Mouse (Mus musculus) ZHBTc4 (cell line): Measurements from ENCODE around the gene D10Wsu102e.
"Not testable (repeated sequence)": the region's sequence is repeated elsewhere in the genome, so short reads cannot be mapped to it uniquely, and the experiment has no call there.

ENCODE experiments used
- DNase-seq: peaks from one replicate; pipeline ENCODE4 v3.0.0-alpha.2; 2011; ENCODE audit warnings: low read depth, low spot score

Gene D10Wsu102e

DNA sequence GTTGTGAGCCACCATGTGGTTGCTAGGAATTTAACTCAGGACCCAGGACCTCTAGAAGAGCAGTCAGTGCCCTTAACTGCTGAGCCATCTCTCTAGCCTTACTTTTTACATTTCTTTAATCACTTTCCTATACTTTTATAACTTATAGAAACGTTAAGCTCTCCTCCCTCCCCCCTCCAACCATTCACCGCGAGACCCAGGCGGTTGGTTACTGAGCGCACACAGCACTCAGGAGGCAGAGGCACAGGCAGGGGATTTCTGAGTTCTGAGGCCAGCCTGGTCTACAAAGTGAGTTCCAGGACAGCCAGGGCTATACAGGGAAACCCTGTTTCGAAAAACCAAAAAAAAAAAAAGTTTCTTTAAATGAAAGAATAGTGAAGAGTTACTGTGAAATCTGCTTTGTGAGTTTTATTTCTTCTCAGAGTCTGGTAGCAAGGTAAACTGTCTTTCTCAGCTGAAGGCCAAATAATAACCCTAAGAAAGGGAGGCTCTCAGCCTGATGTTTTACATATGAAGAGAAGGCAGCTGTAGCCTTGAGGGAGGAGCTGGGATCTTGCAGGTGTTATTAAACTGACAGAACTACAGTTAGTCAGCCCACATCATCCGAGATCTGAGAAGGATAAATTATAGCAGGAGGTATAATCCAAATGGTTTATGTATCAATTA is 14.2 kb upstream of the D10Wsu102e start:
- DNase-seq = peak; percentile 77

DNA sequence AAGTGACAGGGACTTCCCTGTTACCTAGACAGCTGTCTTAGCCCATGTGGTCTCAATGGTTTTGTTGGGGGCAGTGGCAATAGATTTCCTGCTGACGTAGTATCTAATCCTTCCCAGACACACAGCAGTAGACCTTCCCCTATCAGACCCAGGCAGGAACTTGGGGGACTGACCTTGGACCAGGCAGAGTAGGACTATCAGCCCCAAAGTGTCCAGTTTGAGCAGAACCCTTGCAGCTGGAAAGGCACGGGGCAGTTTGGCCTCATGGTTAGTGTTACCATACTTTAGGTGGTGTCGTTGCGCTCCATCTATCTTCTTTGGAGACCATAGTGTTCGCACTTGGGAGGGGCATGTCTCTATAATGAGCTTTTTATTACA is 13.7 kb upstream of the D10Wsu102e start:
- no peak for DNase-seq

DNA sequence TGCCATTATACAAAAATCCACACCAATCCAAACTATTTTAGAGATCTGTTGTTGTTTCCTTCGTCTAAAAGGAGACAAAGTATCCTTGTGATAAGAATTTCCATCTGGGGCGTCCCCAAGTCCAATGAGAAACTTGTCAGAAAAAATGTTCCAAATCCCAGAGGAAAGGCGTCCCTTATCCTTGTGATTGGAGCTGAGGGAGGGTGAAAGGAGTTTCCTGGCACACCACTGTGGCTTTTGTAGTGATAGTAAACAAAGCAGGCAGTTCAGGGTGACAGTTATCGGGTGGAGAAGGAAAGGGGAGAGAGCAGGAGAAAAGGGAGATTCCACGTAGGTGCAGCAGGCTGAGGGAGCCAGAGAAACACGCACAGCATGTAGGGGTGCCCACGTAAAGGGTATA is 12.5 kb upstream of the D10Wsu102e start:
- DNase-seq = no peak

DNA sequence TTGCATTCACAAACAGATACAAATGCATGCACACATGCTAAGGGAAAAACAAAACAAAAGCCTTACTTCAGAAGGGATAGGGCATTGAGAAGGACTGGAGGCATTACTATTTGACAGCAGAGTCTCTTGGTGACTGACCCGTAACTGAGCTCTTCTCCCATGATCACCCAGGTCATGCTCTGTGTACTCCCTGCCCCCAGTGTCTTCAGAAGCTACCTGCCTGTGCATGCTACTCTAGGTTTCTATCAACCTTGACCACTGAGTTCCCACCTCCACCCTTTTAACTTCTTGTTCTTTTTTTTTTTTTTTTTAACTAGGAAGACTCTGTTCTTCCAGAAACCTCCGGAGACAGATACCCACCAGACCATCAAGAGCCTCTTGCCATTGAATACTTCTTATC is 9.3 kb upstream of the D10Wsu102e start:
- DNase-seq = no peak

DNA sequence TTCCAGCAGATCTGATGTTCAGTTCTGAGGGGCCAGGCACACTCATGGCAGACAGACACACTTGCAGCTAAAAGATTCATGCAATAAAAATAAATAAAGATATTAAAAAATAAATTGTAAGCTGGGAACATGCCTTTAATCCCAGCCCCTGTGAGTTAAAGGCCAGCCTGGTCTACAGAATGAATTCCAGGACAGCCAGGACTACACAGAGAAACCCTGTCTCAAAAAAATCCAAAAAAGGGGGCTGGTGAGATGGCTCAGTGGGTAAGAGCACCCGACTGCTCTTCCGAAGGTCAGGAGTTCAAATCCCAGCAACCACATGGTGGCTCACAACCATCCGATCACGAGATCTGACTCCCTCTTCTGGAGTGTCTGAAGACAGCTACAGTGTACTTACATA is 8.2 kb upstream of the D10Wsu102e start:
- DNase-seq = not testable (repeated sequence)

DNA sequence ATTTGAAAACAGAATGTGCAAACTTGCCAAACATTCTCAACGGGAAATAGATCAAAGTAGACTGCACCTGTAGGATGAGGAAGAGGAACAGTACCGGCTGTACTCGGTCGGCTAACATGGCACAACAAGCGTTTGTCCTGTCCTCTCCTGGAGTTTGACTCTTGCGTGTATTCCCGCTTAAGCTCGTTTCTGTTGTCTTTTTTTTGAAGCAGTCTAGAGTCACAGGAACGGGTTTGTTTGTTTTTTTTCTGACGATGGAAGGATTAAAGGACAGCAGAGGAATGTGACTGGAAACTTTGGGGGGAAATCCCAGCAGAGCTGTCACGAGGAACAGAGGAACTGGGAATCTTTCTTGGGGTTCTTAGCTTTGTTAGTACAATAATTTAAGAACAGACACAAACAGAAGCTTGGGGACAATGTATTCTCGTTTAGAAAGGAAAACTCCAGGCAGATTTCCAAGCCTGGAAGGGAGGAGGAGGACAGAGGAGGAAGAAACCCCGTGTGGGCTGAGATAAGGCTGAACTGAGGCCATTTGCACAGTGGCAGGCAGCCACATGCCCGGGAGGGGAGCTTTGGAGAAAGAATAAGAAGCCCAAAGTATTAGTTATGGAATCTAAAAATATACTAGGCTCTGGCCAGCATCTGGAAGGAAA is 6.2 kb upstream of the D10Wsu102e start:
- DNase-seq = no peak

DNA sequence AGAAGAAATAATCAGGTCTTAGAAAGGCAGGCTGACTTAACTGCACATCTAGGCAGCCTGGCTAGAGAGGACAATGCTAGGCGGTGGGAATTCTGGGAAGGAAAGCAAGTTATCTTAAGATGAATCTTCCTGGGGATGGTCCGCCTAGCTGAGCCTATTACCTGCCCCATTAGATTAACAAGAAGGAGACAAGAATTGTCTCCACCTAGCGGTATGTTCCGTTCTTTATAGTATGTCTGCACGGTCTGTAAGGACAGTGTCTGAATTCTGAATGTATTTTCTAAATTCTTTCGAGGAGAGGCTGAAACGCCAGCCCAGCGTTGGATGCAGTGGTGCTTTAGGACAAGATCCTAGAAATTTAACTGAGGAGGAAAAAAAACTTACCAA is 5.7 kb upstream of the D10Wsu102e start:
- peak; percentile 55 for DNase-seq

DNA sequence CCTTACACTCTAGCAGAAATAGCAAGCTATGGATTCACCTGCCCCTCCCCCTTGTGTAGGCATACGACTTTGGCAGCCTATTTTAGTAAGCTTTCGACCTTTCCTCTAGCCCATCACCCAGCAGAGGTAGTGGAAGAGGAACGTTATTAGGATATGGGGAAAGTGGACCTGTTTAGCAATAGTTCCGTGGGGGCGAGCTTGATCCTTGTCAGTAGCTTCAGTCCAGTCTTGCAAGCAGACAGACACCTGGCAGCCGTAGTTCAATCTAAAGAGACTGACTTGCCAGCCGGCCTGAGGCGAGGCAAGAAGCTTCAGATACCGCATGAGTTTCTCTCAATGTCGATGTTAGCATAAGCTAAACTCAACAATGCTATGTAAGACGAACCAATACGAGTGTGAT is 3.6 kb upstream of the D10Wsu102e start:
- no peak for DNase-seq

DNA sequence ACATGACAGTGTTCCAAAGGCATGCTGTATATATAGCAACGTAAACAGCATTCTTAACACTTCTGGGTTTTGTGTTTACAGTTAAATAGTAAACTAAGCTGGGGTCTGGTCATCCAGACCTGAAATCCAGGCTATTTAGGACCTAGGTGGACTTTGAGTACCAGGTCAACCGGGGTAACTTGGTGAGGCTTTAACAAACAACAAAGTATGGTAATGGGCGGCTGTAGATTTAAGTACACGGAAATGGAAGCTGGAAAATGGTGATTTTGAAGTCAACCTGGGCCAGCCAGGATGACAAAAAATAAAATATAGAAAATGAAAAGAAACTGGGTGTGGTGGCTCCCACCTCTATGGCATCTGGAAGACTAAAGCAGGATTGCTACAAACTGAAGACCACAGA is 570 bp upstream of the D10Wsu102e start:
- DNase-seq = no peak

DNA sequence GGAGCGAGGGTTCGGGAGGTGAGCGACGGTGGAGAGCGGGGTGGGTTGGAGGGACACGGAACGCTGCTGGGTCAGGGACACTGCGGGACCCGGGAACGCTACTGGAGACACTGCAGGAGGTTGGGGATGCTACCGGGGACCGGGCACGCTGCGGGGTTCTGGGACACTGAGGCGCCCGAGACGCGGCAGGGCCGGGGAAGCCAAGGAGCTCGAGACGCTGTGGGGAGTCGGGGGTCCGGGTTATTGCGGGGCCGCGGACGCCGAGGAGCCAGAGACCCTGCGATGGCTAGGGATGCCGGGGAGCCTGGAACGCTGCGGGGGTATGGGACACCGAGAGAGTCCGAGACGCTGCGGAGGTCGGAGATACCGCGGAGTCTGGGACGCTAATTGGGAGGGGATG is 335 bp downstream of the D10Wsu102e start:
- peak; percentile 53 for DNase-seq

DNA sequence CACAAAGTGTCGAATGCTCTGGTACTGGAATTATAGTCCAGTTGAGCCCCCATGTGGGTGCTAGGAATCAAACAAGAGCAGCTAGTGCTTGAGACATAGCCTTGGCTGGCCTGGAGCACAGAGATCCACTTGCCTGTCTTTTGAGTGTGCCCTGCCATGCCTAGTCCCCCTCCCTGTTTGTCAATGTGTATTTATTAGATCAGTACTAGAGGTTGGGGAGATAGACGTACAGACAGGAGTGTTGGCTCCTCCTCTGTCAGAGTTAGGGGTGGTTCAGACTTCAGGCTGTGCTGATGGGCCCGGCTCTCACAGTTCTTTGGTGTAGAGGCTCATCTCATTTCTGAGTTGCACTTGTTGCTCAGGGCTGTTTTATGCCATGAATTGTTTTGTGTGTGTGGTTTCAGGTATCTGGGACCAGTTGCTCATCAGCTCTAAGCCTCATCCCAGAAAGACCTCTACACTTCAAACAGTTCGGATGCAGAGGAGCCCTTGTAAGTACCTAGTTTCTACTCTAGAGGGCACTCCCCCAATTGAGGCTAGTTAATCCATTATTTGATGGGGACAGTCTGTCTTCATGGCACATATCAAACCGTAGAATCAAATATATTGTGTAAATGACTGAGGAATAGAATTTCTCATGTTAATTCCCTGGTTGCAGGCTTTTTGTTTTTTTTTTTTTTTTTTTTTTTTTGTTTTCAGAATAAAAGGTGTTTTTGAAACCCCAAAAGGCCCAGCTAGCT is 1.8 kb downstream of the D10Wsu102e start:
- peak; percentile 67 for DNase-seq

DNA sequence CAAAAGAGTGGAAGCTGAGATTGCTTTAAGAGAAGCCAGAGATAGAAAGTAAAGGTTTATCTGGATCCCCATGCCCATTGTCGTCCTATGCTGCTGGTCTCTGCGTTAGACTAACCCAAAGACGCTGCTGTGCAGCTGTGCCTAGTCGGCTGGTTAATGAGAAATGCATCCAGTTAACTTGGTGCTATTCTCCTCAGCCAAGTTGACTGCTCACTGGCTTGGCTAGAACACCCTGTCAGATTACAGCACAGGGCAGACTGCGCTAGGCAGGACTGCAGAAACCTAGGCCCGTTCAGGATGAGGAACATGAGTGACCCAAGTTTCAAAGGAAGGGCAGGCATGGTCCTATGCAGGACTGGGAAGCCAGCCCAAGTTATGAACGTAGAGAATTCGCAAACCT is 3.4 kb downstream of the D10Wsu102e start:
- DNase-seq = no peak

DNA sequence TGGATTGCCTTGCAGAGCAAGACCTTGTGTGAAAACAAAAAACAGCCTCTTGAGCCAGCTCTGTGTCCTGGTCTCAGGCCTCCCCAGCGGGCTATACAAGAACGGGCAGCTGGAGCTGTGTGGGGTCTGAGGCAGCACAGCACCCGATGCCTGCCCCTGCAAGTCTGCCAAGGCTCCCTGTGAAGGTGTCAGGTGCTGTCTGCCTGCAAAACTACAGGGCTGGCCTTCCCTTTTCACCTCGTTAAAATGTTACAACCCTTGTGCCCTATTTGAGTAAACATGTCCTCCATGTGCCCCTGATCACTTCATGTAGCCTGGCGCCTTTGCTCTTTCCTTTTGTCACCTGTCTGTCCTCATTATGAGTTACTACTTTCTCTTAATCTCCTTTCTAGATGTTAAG is 8.9 kb downstream of the D10Wsu102e start:
- no peak for DNase-seq

DNA sequence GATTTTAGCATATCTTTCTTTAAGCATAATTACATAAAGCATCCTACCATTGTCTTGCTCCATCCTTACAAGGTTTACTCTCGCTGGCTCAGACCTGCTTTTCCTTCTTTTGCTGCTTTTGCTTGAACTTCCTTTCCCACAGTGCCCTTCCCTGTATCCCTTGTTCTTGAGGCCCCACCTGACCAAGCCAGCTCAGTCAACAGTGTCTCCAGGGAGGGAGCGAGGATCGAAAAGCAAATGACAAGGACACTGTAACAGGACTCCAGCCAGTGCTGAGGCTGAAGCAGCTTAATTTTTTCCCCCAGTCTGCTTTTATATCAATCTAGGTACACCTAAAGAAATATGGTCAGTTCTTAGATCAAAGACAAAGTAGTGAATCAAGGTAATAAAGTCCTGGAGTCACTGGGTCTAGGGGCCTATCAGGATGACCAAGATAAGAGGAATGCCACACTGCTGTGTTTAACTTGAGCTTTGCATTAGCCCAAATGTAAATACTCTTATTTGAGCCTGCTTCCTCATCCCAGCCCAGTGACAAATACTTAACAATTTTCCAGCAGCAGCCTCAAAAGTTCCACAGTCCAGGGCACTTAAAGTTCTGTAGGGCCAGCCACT is 14.1 kb downstream of the D10Wsu102e start:
- DNase-seq = no peak

DNA sequence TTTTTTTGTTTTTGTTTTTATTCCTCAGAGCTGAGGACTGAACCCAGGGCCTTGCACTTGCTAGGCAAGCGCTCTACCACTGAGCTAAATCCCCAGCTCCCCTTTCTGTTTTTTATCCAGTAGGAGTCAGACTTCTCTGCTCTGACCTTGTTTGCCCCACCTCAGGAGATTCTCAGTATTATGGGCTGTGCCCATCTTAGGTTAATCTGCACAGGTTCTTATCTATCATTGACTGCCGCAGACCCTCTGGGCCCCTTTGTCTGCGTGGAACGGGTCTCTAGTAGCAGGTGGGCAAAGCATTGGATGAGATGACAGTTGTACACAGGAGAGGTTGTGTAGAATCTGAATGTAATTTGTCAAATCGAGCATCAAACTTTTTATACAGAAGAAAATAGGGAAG is 15.4 kb downstream of the D10Wsu102e start:
- peak; percentile 46 for DNase-seq

DNA sequence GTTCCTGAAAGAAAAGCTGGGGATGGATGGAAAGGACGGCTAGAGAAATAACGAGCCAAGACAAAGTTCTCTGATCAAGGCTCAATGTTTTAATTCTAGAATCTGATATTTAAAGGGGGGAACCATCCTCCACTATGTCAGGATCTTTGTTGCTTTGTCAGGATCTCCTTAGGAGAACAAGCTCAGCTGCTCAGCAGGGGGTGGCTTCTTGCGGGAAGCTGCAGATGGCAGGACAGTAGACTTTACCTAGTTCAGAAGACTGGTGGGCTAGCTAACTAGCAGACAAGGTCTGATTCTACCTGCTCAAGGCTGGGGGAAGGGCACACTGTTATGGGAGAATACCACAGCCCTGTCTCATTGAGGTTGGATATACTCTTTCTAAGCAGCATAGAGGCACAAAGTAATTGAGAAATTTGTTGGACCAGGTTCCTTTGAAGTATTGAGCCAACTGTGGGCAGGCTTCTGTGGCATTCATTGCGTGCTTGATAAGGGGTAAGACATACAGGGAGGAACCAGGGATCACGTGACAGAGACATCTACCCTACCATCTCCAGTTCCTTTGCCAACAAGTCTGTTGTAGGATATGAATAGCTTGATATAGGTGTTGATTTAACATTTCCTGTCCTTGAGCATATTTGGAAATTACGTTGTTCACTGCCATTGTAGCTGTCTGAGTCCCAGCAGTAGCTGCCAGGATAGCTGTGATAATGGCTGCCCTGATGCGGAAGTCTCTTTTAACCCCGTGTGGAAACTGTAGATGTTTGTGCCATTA is 17.1 kb downstream of the D10Wsu102e start:
- peak; percentile 51 for DNase-seq

DNA sequence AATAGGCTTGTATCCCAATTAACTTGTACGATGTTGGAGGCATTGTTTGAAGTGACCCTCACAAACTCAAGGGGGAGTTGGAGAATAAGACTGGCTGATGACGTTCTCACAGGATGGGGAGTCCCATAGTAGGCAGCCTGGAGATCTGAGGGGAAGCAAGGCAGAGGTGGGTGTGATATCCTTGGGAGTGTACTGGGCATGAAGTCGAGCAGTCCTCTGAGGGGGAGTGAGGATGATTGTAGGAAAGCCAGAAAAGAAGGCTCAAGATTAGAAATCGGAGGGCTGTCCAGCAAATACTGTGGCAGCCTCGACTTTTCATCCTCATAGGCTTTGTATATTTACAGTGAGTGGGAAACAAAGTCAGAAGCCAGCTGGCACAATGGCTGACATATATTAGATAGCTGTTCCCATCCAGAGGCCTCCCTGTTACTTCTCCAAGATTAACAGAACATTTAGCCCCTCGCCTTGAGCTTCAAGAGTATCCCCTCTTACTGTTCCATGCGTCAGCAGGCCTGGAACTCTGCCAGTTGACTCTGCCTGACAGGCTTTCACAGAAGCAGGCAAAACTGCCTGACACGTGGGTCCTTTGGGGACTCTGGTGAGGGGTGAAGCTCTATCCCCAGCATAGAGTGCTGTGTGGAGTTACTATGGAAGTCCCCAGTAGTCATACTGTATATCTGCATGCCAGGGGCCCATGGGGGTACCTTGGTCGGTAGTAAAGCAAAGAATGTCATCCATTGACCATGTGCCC is 18.2 kb downstream of the D10Wsu102e start:
- DNase-seq = no peak

DNA sequence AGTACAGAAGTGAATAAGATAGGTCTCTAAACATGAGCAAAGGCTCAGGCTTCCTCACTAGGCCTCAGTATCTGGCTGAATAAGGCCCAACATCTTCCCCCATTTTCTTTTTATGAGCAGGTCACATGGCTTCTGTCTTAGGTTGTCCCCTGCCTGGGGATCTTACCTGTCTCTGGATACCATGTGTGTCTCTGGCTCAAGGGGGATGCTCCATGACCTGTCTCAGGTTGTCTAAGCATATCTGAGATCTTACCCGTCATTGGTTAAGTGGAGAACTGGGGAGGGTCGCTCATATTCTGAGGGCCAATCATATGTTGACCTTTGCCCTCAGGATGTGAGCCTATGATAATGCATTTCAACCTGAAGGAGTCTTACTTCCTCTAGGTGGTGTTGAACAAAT is 20.5 kb downstream of the D10Wsu102e start:
- no peak for DNase-seq

DNA sequence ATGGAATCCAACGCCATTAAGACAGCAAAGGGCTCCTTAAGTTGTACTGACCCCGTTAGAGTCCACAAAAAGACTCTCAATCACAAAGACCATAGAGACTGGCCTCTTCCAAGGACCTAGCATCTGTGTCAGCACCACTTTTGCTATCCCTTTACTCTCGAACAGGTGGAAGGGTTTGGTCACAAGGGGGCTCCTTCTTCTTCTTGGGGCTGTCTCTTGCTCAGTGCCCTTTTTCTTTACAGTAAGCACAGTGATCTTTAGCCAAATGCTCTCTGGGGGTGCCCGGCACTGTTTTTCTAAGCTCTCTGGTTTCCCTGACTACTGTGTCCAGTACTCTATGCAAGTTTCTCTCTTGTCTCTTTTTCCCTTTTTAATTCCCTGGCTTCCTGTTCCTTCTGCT is 22.5 kb downstream of the D10Wsu102e start:
- no peak for DNase-seq

DNA sequence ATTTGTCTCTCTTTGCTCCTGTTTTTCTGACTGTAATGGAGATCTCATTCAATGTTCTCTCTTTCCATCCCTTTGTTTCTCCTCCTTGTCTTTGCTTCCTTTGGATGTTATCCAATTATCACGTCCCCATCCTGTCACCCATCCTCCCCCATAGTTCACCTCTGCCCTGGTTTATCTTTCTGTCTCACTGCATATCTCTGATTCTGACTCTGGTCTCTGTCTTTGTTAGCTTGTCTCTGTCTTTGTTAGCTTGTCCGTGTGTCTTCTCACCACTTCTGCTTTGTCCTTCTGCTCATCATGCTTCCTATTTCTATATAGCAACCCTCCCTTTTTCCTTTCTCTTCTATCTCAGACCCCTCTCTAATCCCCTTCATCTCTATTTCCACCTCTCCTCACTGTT is 23.0 kb downstream of the D10Wsu102e start:
- DNase-seq = no peak

DNA sequence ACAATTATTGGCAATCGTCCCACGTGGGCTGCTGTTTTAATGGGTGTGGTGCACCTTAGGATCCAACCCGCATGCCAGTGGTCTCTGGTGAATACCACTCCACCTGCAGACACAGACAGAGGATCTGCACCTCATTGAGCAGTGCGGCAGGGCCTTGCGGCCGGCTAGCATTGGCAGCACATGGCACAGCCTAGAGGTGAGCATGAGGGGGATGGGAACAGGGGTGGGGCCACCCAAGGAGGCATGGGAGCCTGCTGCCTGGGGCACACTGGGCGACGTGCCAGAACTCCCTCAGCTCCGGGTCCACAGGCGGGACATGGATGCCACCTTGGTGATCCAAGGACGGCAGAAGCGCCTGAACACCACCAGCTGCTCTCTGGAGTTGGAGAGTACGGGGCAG is 23.8 kb downstream of the D10Wsu102e start:
- no peak for DNase-seq
